Mouse (Mus musculus) cerebellum, adult 2 months (tissue): ENCODE data around the gene Hspa12a.

ENCODE experiments used
- CTCF ChIP-seq: fragments of 200-500 bp; IDR thresholded peaks from 2 replicates; pipeline ENCODE4 v1.5.1; 2011; ENCODE audit warnings: low read depth, mild to moderate bottlenecking, control low read depth, low read length, moderate library complexity, borderline replicate concordance; ENCODE audit not compliant: insufficient read depth
- POLR2A ChIP-seq: fragments of 200-500 bp; IDR thresholded peaks from 2 replicates; pipeline ENCODE4 v1.6.1; 2011; ENCODE audit warnings: low read length, control low read depth, borderline replicate concordance; ENCODE audit not compliant: insufficient read depth

- TF ChIP-seq CTCF (no peak), POLR2A (no peak)
Observed at GRCm38 (mm10) chr19:58873536-58873935, 69.9 kb downstream of the Hspa12a start.
